Comparison of ENCODE assay signal across 15 mouse cellular contexts in the genomic region with DNA sequence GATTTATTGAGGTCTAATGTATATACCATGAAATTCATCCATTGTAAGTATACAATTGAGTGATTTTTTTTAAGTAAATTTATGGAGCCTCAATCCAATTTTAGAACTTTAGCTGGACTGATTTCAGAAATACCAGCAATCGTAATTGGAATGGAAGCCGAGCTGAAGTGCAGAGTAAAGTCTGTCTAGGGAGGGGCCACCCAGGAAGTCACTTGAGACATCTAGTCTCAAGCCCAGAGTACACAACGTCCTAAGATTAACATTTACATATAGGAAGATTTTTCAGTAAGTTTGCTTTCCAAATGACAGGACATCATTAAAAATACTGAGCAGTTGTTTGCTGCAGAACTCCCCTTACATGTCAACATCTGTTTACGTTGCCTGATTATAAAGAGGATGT.
DNase-seq lines count a peak whose midpoint lies in the region; ATAC-seq and TF ChIP-seq lines count a peak whose summit lies in the region.
"Had no signal": no experiment of that assay in that cellular context is flagged by ENCODE, and none has a peak within 500 bp of the region (broad histone marks: within the 10 kb centered on the region; RNA-seq: fewer than 3 reads in every experiment).

No protein-coding gene starts in this region.

- no peak overlapping the region for H3K9ac ChIP-seq in lung, postnatal 0 days (replicated peaks; ENCODE audit: low read depth)
- no peak overlapping the region for H3K9ac ChIP-seq in stomach, postnatal 0 days (ENCODE audit: low read length)
- H3K9ac ChIP-seq: heart, embryonic 13.5 days had no signal

- no peak overlapping the region for H3K4me3 ChIP-seq in heart, embryonic 10.5 days
- H3K4me3 ChIP-seq in lung, postnatal 0 days (ENCODE audit: low read depth, low read length), result no peak overlapping the region
- no peak overlapping the region for H3K4me3 ChIP-seq in limb, embryonic 10.5 days
- no peak overlapping the region for H3K4me3 ChIP-seq in stomach, postnatal 0 days (ENCODE audit: low read depth, low read length)
- H3K4me3 ChIP-seq: heart, embryonic 13.5 days; layer of hippocampus, adult 2 months had no signal

- H3K27ac ChIP-seq in heart, embryonic 10.5 days, result peak overlapping the region; percentile 17; the same call in 1 of the 2 replicates
- peak overlapping the region; percentile 65 for H3K27ac ChIP-seq in lung, postnatal 0 days (ENCODE audit: low read length)
- peak overlapping the region; percentile 71; the same call in 1 of the 2 replicates for H3K27ac ChIP-seq in limb, embryonic 10.5 days
- no peak overlapping the region for H3K27ac ChIP-seq in stomach, postnatal 0 days (replicated peaks)
- H3K27ac ChIP-seq: layer of hippocampus, adult 2 months; macrophage had no signal

- no peak for TF ChIP-seq CTCF in lung, postnatal 0 days (IDR thresholded peaks at IDR 0.05)
- TF ChIP-seq CTCF in stomach, postnatal 0 days (IDR thresholded peaks at IDR 0.05; ENCODE audit: low read depth), result no peak

- no peaks in the 10 kb centered on the region for H3K9me3 ChIP-seq in heart, embryonic 10.5 days
- no peaks in the 10 kb centered on the region for H3K9me3 ChIP-seq in lung, postnatal 0 days (ENCODE audit: low read length)
- no peaks in the 10 kb centered on the region for H3K9me3 ChIP-seq in limb, embryonic 10.5 days (replicated peaks)
- no peaks in the 10 kb centered on the region for H3K9me3 ChIP-seq in stomach, postnatal 0 days (ENCODE audit: control insufficient read depth, low read length)
- H3K9me3 ChIP-seq: heart, embryonic 13.5 days had no signal

- peak; percentile 75 for ATAC-seq in lung, postnatal 0 days
- peak; percentile 47; the same call in 1 of the 2 replicates for ATAC-seq in stomach, postnatal 0 days (ENCODE audit: low FRiP score, low TSS enrichment)
- ATAC-seq: midbrain, embryonic 16.5 days had no signal

- no peak overlapping the region for H3K4me2 ChIP-seq in lung, postnatal 0 days (replicated peaks; ENCODE audit: low read depth, low read length)
- no peak overlapping the region for H3K4me2 ChIP-seq in stomach, postnatal 0 days (replicated peaks; ENCODE audit: low read depth)
- H3K4me2 ChIP-seq: heart, embryonic 13.5 days had no signal

- TF ChIP-seq EP300 in lung, postnatal 0 days (IDR thresholded peaks at IDR 0.05), result peak; percentile 99
- no peak for TF ChIP-seq EP300 in stomach, postnatal 0 days (optimal IDR thresholded peaks at IDR 0.05)

- H3K27me3 ChIP-seq in heart, embryonic 10.5 days (ENCODE audit: insufficient read depth, poor library complexity, severe bottlenecking), result no peaks in the 10 kb centered on the region
- H3K27me3 ChIP-seq in lung, postnatal 0 days (replicated peaks; ENCODE audit: insufficient read depth, low read length), result no peaks in the 10 kb centered on the region
- no peaks in the 10 kb centered on the region for H3K27me3 ChIP-seq in limb, embryonic 10.5 days (ENCODE audit: low read depth, poor library complexity, severe bottlenecking)
- H3K27me3 ChIP-seq in stomach, postnatal 0 days (ENCODE audit: control insufficient read depth, insufficient read depth, low read length), result no peaks in the 10 kb centered on the region
- H3K27me3 ChIP-seq: heart, embryonic 13.5 days had no signal

- no peaks in the 10 kb centered on the region for H3K36me3 ChIP-seq in heart, embryonic 10.5 days
- H3K36me3 ChIP-seq in lung, postnatal 0 days (ENCODE audit: insufficient read depth, low read length), result no peaks in the 10 kb centered on the region
- H3K36me3 ChIP-seq in limb, embryonic 10.5 days, result no peaks in the 10 kb centered on the region
- no peaks in the 10 kb centered on the region for H3K36me3 ChIP-seq in stomach, postnatal 0 days (ENCODE audit: control insufficient read depth, insufficient read depth, low read length)
- H3K36me3 ChIP-seq: heart, embryonic 13.5 days had no signal

- H3K4me1 ChIP-seq in heart, embryonic 10.5 days, result peaks cover 63% of the 10 kb centered on the region
- peaks cover 16% of the 10 kb centered on the region; the same call in 1 of the 2 replicates for H3K4me1 ChIP-seq in lung, postnatal 0 days (ENCODE audit: insufficient read depth, low read depth, low read length)
- peaks cover 75% of the 10 kb centered on the region for H3K4me1 ChIP-seq in limb, embryonic 10.5 days
- peaks cover 7% of the 10 kb centered on the region for H3K4me1 ChIP-seq in stomach, postnatal 0 days (replicated peaks; ENCODE audit: control insufficient read depth, insufficient read depth)

- 64% methylated on average over 4 of the region's 4 CpGs for WGBS in heart, embryonic 10.5 days
- WGBS in lung, postnatal 0 days, result 28% methylated on average over 4 of the region's 4 CpGs
- WGBS in limb, embryonic 10.5 days, result 52% methylated on average over 4 of the region's 4 CpGs
- 34% methylated on average over 4 of the region's 4 CpGs for WGBS in stomach, postnatal 0 days

- intact Hi-C loops in heart, postnatal 14 days (cut with DNase I), result no loop called here

- DNase-seq in heart, embryonic 10.5 days (ENCODE audit: low spot score), result no peak
- no peak for DNase-seq in heart, postnatal 14 days
- DNase-seq in lung, postnatal 0 days (ENCODE audit: low spot score), result peak; percentile 90
- no peak for DNase-seq in lung, postnatal 14 days
- DNase-seq in limb, embryonic 10.5 days (ENCODE audit: low spot score), result no peak
- DNase-seq in stomach, postnatal 0 days (ENCODE audit: low spot score), result no peak
- DNase-seq in cerebellum, adult 18-20 months, result no peak
- no peak for DNase-seq in layer of hippocampus, postnatal 25 days (ENCODE audit: extremely low spot score in 1 of 2, low spot score in 1 of 2)
- DNase-seq: cerebellum, adult 11-12 months; right cerebral cortex, adult 18-20 months; thymus, postnatal 14 days had no signal
